Mouse (Mus musculus) MEL (cell line): ENCODE measurements around the gene Foxd1.

ENCODE experiments used
- CTCF ChIP-seq, 3 experiments: IDR thresholded peaks in 2 of 3; conservative IDR thresholded peaks in 1 of 3; 2 replicates each; pipeline ENCODE4 v1.5.1; 2011 to 2012; ENCODE audit warnings: low read length in 3 of 3, low read depth in 2 of 3, mild to moderate bottlenecking in 2 of 3, improper control_type of control experiment in 1 of 3, inconsistent platforms in 1 of 3, mixed read lengths in 1 of 3, moderate library complexity in 1 of 3; ENCODE audit not compliant: control insufficient read depth in 1 of 3, insufficient read depth in 1 of 3, poor library complexity in 1 of 3, severe bottlenecking in 1 of 3
- EP300 ChIP-seq, 2 experiments: IDR thresholded peaks; 2 replicates each; pipeline ENCODE4 v1.6.1; 2011; ENCODE audit warnings: improper control_type of control experiment in 2 of 2, low read length in 2 of 2, low read depth in 1 of 2, mild to moderate bottlenecking in 1 of 2
- POLR2A ChIP-seq, 2 experiments: IDR thresholded peaks; 2 replicates each; pipeline ENCODE4 v1.6.1; 2011 to 2012; ENCODE audit warnings: low read length in 2 of 2, mild to moderate bottlenecking in 2 of 2, control low read depth in 1 of 2, improper control_type of control experiment in 1 of 2, low read depth in 1 of 2, moderate library complexity in 1 of 2; ENCODE audit not compliant: control insufficient read depth in 1 of 2, insufficient read depth in 1 of 2, poor library complexity in 1 of 2
- SIN3A ChIP-seq: IDR thresholded peaks from 2 replicates; pipeline ENCODE4 v1.6.1; 2012; ENCODE audit warnings: low read length, improper control_type of control experiment, inconsistent platforms
- TCF12 ChIP-seq: IDR thresholded peaks from 2 replicates; pipeline ENCODE4 v1.6.1; 2014; ENCODE audit warnings: low read depth, mild to moderate bottlenecking, inconsistent platforms, low read length, improper control_type of control experiment, moderate library complexity
- USF1 ChIP-seq: IDR thresholded peaks from 2 replicates; pipeline ENCODE4 v1.6.1; 2014; ENCODE audit warnings: low read depth, mild to moderate bottlenecking, inconsistent platforms, low read length, improper control_type of control experiment, moderate library complexity
- ZMIZ1 ChIP-seq: IDR thresholded peaks from 2 replicates; pipeline ENCODE4 v1.6.1; 2012; ENCODE audit warnings: low read depth, mild to moderate bottlenecking, inconsistent platforms, low read length, improper control_type of control experiment, moderate library complexity
- ZNF384 ChIP-seq: IDR thresholded peaks from 2 replicates; pipeline ENCODE4 v1.6.1; 2012; ENCODE audit warnings: low read depth, mild to moderate bottlenecking, inconsistent platforms, low read length, improper control_type of control experiment

DNA sequence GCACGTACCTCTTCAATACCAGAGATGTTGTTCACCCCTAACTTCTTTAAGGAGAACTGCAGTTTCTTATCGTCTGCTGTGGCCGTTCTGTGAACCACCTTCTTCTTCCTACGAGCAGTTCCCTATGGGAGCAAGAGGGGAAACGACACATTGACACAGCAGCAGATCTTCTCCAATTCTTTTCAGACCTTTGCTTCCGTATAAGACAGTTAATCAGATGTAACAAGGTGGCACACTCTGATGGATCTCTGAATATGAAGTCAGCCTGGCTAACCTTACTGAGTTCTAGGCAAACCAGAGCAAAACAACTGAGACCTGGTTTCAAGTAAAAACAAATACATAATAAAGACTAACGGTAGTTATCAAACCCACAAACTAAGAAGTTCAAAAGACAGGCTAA lies 40.4 kb upstream of the Foxd1 start:
- TF ChIP-seq EP300 (IDR thresholded peaks at IDR 0.05; ENCODE audit: low read depth in 1 of 2, low read length in 2 of 2) (no peak), POLR2A (IDR thresholded peaks at IDR 0.05; ENCODE audit: control insufficient read depth in 1 of 2, insufficient read depth in 1 of 2, low read depth in 1 of 2, low read length in 2 of 2, poor library complexity in 1 of 2) (no peak), CTCF (IDR thresholded peaks at IDR 0.05 in 2 of 3, conservative IDR thresholded peaks at IDR 0.05 in 1 of 3; ENCODE audit: control insufficient read depth in 1 of 3, insufficient read depth in 1 of 3, low read depth in 2 of 3, low read length in 3 of 3, poor library complexity in 1 of 3, severe bottlenecking in 1 of 3) (no peak), SIN3A (no peak; the same call in 1 of the 2 replicates), TCF12 (no peak), ZMIZ1 (no peak), USF1 (no peak), ZNF384 (no peak)
